ENCODE assay signal across 13 mouse cellular contexts in genomic region chr13:114343001-114343400, GRCm38 (mm10). TPM values are rescaled to one million over a fixed set of nuclear protein-coding genes. Genes with fewer than 3 reads are reported as not detected.
A peak's percentile ranks its signal among the peaks of the same experiment; 100 is the strongest.
DNase-seq lines count a peak whose midpoint lies in the region; ATAC-seq and TF ChIP-seq lines count a peak whose summit lies in the region.
"Had no signal": no experiment of that assay in that cellular context is flagged by ENCODE, and none has a peak within 500 bp of the region (broad histone marks: within the 10 kb centered on the region; RNA-seq: fewer than 3 reads in every experiment).

No protein-coding gene starts in this region.

- no peak overlapping the region for H3K9ac ChIP-seq in kidney, embryonic 16.5 days (replicated peaks; ENCODE audit: low read length)
- H3K9ac ChIP-seq in liver, embryonic 14.5 days (replicated peaks): no peak overlapping the region
- H3K9ac ChIP-seq: embryonic facial prominence, embryonic 15.5 days had no signal

- no peak overlapping the region for H3K4me2 ChIP-seq in kidney, embryonic 16.5 days (replicated peaks; ENCODE audit: low read depth, low read length)
- H3K4me2 ChIP-seq in liver, embryonic 14.5 days (ENCODE audit: low read depth): peak overlapping the region; percentile 38
- H3K4me2 ChIP-seq: embryonic facial prominence, embryonic 15.5 days had no signal

- no peak for ATAC-seq in kidney, embryonic 16.5 days (ENCODE audit: low FRiP score, low TSS enrichment)
- ATAC-seq in liver, embryonic 14.5 days (ENCODE audit: insufficient read depth): peak; percentile 56

- no peak for TF ChIP-seq EP300 in liver, embryonic 14.5 days (IDR thresholded peaks at IDR 0.05; ENCODE audit: low read depth)

- WGBS in kidney, embryonic 16.5 days: 30% methylated on average over 8 of the region's 8 CpGs
- 14% methylated on average over 8 of the region's 8 CpGs for WGBS in liver, embryonic 14.5 days (ENCODE audit: insufficient replicate concordance)

- no peak for TF ChIP-seq CTCF in liver, embryonic 14.5 days (IDR thresholded peaks at IDR 0.05; ENCODE audit: low read depth)

- H3K9me3 ChIP-seq in kidney, embryonic 16.5 days (ENCODE audit: low read length): no peaks in the 10 kb centered on the region
- no peaks in the 10 kb centered on the region for H3K9me3 ChIP-seq in liver, embryonic 14.5 days (ENCODE audit: control insufficient read depth, low read length)
- H3K9me3 ChIP-seq: embryonic facial prominence, embryonic 15.5 days had no signal

- H3K4me3 ChIP-seq in kidney, embryonic 16.5 days (ENCODE audit: low read length): no peak overlapping the region
- no peak overlapping the region for H3K4me3 ChIP-seq in liver, embryonic 14.5 days (ENCODE audit: insufficient read depth in 1 of 2, low read depth in 2 of 2, low read length in 2 of 2)
- H3K4me3 ChIP-seq: embryonic facial prominence, embryonic 15.5 days had no signal

- H3K27me3 ChIP-seq in kidney, embryonic 16.5 days (ENCODE audit: insufficient read depth, low read length): no peaks in the 10 kb centered on the region
- H3K27me3 ChIP-seq in liver, embryonic 14.5 days (ENCODE audit: control insufficient read depth, insufficient read depth, low read length): no peaks in the 10 kb centered on the region
- H3K27me3 ChIP-seq: embryonic facial prominence, embryonic 15.5 days had no signal

- 0 out of 2 replicates have a peak, but pooled peaks cover 2% of the 10 kb centered on the region for H3K4me1 ChIP-seq in kidney, embryonic 16.5 days (ENCODE audit: insufficient read depth, low read length)
- H3K4me1 ChIP-seq in liver, embryonic 14.5 days (replicated peaks; ENCODE audit: control insufficient read depth in 2 of 2, insufficient read depth in 2 of 2, low read length in 1 of 2): peaks cover 6 to 7% of the 10 kb centered on the region in 2 experiments; a peak in 2 of 4 replicates
- H3K4me1 ChIP-seq: embryonic facial prominence, embryonic 15.5 days had no signal

- DNase-seq in cerebellum, postnatal 14 days: peak; percentile 12 to 33
- no peak for DNase-seq in cerebellum, adult 9-10 months
- peak; percentile 14 to 27 for DNase-seq in kidney, postnatal 4 days
- peak; percentile 17 for DNase-seq in adrenal gland, postnatal 14 days
- DNase-seq in liver, embryonic 14.5 days (ENCODE audit: low read depth in 3 of 3, low spot score in 3 of 3): peak in 2 of 3 experiments; percentile 6 to 20
- DNase-seq in T-cell, adult 2 months (ENCODE audit: low spot score): no peak
- DNase-seq in layer of hippocampus, postnatal 36 days: no peak
- DNase-seq: B cell, adult 2 months; cerebellum, adult 8-10 months; right cerebral cortex, postnatal 25 days; thymus, postnatal 25 days had no signal

- H3K36me3 ChIP-seq in kidney, embryonic 16.5 days (ENCODE audit: insufficient read depth, low read length): no peaks in the 10 kb centered on the region
- no peaks in the 10 kb centered on the region for H3K36me3 ChIP-seq in liver, embryonic 14.5 days (replicated peaks; ENCODE audit: control insufficient read depth, insufficient read depth, low read depth)
- H3K36me3 ChIP-seq: embryonic facial prominence, embryonic 15.5 days had no signal

- no peak overlapping the region for H3K27ac ChIP-seq in kidney, embryonic 16.5 days (ENCODE audit: low read length)
- no peak overlapping the region for H3K27ac ChIP-seq in liver, embryonic 14.5 days
- H3K27ac ChIP-seq: embryonic facial prominence, embryonic 15.5 days had no signal

RNA-seq across cellular contexts. Expression of gene Ndufs4, which starts 45.1 kb away (rescaled TPM):
- 275 and 293 TPM in 2 replicates for polyA plus RNA-seq in kidney, embryonic 16.5 days (2015; fragmentation: Nextera tagmentation; extraction: Ambion mirVana)
- 345 and 369 TPM in 2 replicates for total RNA-seq in adrenal gland, postnatal 14 days (2021)
- 14.8 and 31.4 TPM in 2 replicates for polyA plus RNA-seq in liver, embryonic 14.5 days (2012; rRNA removed)
- polyA plus RNA-seq in liver, embryonic 14.5 days (2014; fragmentation: Nextera tagmentation; extraction: Ambion mirVana): 151 and 157 TPM in 2 replicates
- total RNA-seq in layer of hippocampus, postnatal 36 days (2021): 100 to 1,000 TPM; 147 to 150 TPM

Comparison
In these comparisons a context has a peak if more than half of its experiments do, and no peak if none do; other contexts are left out.
1. DNase-seq: peak in cerebellum, postnatal 14 days (2 of 2), kidney, postnatal 4 days (2 of 2), adrenal gland, postnatal 14 days (single experiment) and liver, embryonic 14.5 days (2 of 3); none in cerebellum, adult 9-10 months (single experiment), T-cell, adult 2 months (single experiment) and layer of hippocampus, postnatal 36 days (0 of 2).